Mouse (Mus musculus) ovary, postnatal 14 days (tissue): ENCODE measurements around the gene Atf6.

ENCODE experiments used
- DNase-seq: peaks from one replicate; pipeline ENCODE4 v3.0.0; 2022; ENCODE audit warnings: low spot score

The Atf6 gene

GRCm38 (mm10) chr1:170867691-170868105 lies at the start of gene Atf6:
Gene Atf6 (minus strand): TSS chr1:170867771.
- peak; percentile 98 for DNase-seq

DNA sequence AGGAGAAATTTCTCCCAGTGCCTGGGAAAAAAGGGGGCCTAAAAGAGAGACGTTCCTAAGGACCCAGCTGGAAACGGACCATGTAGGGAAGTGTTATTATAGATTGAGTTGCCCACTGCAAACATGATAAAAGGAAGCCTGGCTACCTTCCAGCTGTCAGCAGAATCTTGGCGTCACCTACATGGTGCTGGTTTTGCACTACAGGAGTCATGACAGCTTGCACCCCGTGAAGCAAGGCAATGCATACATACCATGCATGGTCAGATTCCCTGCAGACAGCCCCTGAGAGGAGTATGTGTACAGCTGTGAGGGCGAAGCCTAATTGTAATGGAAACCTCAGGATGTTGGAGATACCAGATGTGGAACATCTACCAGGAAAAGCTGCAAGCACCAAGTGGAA lies 48.1 kb upstream of the Atf6 start:
- DNase-seq: no peak

- no peak for DNase-seq
Measured at GRCm38 (mm10) chr1:170912891-170913615, 45.5 kb upstream of the Atf6 start, which contains the start of gene Fcrlb. Gene Fcrlb (minus strand): TSS chr1:170912941.

GRCm38 (mm10) chr1:170911907-170912660 lies 44.5 kb upstream of the Atf6 start:
- no peak for DNase-seq

DNA sequence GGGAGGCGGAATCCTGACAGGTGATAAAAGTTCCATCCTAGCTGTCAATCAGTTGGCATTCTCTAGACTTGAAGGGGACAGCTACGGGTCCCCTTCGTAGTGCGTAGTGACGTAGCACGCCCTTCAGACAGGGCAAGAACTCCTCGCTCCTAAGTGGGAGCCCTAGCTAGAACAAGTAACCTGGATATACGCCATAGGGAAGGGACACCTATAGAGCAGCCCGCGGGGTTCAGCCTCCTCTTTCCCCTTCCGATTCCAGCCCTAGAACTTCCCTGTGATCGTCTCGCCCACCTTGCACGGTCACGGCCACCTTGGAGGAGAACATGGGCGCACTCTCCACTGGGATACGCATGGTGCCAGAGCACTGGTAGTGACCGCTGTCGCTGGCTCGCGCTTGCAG lies 40.8 kb upstream of the Atf6 start:
- no peak for DNase-seq

GRCm38 (mm10) chr1:170907456-170908191 lies 40.1 kb upstream of the Atf6 start:
- no peak for DNase-seq

- DNase-seq: no peak
Measured at GRCm38 (mm10) chr1:170907111-170907455, 39.5 kb upstream of the Atf6 start.

- DNase-seq: no peak
Measured at GRCm38 (mm10) chr1:170903485-170903884, 35.9 kb upstream of the Atf6 start.

DNA sequence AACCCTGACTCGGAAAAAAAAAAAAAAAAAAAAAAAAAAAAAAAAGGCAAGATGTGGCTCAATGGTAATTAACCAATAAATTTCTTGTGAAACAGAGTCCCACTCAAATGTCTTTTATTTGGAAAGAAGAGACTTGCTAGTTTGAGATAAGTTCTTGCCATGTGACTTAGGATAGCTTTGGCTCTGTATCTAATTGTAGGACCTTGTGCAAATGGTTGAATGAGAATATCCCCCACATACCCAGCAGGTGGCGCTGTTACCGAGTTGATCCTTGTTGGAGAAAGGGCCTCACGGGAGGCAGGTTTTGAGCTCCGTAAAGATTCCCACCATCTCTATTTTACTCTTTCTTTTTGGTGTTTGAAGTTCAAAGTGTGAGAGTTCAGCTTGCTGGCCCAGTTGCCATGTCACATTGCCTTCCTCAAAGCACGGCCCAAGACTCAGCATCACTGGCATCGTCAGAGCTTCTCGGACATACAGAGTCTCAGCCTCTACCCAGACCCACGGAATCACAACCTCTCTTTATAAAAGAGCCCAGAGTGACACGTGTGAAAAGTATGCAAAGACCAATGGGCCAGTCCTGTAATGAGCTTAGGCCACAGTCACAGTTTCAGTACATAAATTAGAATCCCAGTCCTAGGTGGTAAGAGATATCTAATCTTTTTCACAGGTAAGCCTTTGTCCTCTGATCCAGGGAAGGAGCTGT lies 34.1 kb upstream of the Atf6 start:
- peak; percentile 89 for DNase-seq

DNA sequence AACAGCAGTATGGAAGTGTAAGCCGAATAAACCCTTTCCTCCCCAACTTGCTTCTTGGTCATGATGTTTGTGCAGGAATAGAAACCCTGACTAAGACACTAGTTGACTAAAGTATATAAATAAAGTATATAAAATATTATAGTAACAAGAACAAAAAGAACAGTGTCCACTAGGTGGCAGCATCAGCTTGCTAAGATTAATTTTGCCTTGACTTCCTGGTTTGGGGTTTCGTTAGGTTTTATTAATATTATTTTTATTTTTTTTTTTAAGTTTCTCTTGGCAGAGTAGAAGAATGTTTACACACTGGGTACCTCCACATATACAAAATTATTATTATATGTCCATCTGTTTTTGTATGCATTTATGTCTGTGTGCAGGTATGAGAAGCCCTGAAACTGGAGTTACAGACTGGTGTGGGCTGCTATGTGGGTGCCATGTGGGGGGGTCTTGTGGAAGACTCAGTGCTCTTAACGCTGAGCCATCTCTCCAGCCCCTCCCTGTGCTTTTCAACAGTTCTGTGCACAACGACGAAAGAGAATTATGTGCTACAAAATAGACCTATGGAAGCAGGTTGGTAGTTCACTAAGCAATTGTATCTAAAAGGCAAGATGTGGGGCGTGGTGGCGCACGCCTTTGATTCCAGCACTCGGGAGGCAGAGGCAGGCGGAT lies 33.4 kb upstream of the Atf6 start:
- peak; percentile 31 for DNase-seq

GRCm38 (mm10) chr1:170898413-170899075 lies 31.0 kb upstream of the Atf6 start:
- no peak for DNase-seq

GRCm38 (mm10) chr1:170896651-170897281 lies 29.2 kb upstream of the Atf6 start:
- DNase-seq: no peak

DNA sequence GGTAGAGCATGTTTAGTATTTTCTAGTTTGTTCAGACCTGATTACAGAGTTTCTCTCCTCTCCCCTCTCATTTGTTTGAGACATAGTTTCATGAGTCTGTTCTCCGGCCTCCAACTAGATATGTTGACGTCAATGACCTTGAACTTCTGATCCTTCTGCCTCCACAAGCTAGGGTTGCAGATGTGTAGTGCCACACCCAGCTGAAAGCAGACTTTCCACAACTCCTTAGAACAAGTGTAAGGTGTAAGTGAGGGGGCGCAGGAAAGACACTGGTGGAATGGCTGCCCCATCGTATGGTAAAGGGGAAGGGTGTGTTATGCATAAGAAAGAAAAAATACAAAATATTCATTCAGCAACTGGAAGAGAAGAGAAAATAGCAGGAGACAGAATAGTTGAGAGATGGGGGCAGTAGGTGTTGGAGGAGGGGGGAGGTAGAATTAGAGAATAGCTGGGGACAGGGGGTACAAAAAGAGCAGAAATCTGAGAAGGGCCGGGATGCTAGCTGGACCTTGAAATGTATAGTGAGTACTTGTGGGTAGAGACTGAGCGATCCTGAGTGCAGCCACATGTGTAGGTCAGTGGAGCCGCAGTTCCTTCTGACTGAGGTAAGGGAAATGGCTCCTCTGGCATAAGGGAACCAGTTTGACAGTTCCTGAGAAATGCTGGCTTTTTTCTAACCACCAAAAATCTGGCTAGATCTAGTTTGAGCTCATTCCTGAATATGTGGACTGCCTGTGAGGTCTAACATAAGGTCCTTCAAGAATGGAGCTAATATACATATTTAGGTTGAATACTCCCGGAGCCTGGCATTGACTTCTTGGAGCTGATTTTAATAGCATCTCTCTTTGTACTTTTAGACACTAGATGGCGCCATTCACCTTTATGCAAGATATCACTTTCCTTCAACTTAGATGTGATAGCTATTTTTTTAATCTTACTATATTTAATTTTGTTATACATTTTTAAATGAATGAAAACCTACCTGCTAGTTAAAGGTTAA lies 27.3 kb upstream of the Atf6 start:
- no peak for DNase-seq

DNA sequence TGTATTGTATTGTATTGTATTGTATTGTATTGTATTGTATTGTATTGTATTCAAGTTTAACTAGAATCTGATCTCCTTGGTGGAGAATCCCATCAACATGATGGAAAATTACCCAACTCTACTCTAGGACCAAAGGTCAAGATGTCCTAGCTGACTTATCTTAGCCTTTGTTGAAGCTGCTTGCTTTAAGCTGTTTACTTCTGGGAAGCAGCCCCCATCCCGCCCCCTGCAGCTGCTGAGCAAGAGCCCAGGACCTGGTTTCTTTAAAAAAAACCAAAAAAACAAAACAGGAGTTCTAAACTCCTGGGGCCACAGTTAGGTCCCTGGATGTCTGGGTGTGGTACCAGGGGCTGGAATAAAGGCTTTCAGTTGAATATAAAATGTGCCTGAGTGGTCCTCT lies 24.7 kb upstream of the Atf6 start:
- DNase-seq: no peak

DNA sequence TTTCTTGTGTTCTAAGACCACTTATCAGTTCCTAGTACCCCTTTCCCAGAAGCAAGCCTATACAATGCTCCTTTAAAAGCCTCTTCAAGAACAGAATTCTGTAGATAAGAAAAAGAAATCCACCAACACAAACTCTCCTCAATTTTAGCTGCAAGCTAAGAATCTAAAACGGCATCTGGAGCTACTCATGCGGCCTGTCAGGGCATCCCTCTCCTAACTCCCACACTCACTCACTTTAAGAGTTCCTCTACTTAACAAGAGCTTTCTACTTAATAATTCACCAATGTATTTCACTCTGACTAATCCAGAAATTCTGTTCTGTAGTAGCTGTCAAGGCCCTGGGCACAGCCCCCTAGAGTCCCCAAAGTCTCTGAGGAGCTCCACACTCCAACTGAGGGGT lies 24.1 kb upstream of the Atf6 start:
- DNase-seq: no peak

GRCm38 (mm10) chr1:170889310-170889709 lies 21.7 kb upstream of the Atf6 start:
- no peak for DNase-seq

DNA sequence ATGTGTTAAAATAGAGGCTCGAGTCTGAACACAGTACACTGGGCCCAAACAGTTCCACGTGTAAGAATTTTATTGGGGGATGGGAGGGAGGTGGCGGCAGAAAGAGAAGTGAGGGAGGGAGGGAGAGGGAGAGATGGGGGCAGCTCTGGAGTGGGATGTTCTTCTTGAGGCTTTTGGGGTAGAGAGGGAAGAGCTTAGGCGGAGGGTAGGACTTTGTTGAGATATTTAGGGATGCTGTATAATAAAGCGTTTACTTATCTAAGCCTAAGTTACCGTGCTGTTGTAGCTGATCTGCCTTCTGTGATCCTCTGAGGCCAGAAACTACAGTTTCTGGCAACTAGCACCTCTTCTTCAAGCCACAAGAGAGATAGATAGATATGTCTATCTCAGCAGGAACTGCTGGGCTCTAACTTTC lies 18.5 kb upstream of the Atf6 start:
- no peak for DNase-seq

GRCm38 (mm10) chr1:170884978-170885561 lies 17.5 kb upstream of the Atf6 start, which contains the start of the genes Gm26620 and Dusp12:
Gene Gm26620 (plus strand): TSS chr1:170885065.
Gene Dusp12 (minus strand): TSS chr1:170885540.
- peak; percentile 69 for DNase-seq

DNA sequence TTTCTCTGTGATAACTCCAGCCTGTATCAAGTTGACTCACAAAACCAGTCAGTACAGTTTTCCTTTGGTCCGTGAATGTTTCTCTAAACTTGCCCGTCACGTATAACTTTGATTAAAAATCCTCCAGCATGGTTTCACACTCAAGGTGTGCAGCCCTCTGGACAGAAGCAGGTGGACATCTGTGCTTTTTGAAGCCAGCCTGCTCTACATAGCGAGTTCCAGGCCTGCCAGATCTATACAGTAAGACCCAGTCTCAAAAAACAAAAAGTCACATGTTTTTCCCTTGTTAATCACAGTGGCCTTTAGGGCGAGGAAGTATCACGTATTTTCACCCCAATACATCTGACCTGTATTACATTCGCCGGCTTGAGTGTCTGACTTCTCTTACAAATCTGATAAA lies 16.8 kb upstream of the Atf6 start:
- DNase-seq: no peak
